ENCODE assay signal across 10 mouse cellular contexts in genomic region chr7:18841174-18841567, GRCm38 (mm10). TPM values are rescaled to one million over a fixed set of nuclear protein-coding genes. Genes with fewer than 3 reads are reported as not detected.
DNase-seq lines count a peak whose midpoint lies in the region; ATAC-seq and TF ChIP-seq lines count a peak whose summit lies in the region.
"Had no signal": no experiment of that assay in that cellular context is flagged by ENCODE, and none has a peak within 500 bp of the region (broad histone marks: within the 10 kb centered on the region; RNA-seq: fewer than 3 reads in every experiment).

No protein-coding gene starts in this region.

- 94% methylated on average over 1 of the region's 1 CpGs for WGBS in heart, embryonic 10.5 days
- WGBS in forebrain, embryonic 16.5 days: 80% methylated on average over 1 of the region's 1 CpGs
- WGBS in liver, embryonic 15.5 days (ENCODE audit: insufficient replicate concordance): 60% methylated on average over 1 of the region's 1 CpGs

- no peaks in the 10 kb centered on the region for H3K36me3 ChIP-seq in heart, embryonic 10.5 days
- no peaks in the 10 kb centered on the region for H3K36me3 ChIP-seq in E14TG2a.4 (ENCODE audit: insufficient read depth, low read length)
- H3K36me3 ChIP-seq in forebrain, embryonic 16.5 days (ENCODE audit: control insufficient read depth, insufficient read depth): no peaks in the 10 kb centered on the region
- H3K36me3 ChIP-seq in liver, embryonic 15.5 days (replicated peaks): no peaks in the 10 kb centered on the region

- H3K9ac ChIP-seq in forebrain, embryonic 16.5 days (replicated peaks; ENCODE audit: low read depth, low read length): no peak overlapping the region
- H3K9ac ChIP-seq in liver, embryonic 15.5 days: no peak overlapping the region

- ATAC-seq in forebrain, embryonic 16.5 days: no peak
- no peak for ATAC-seq in liver, embryonic 15.5 days (ENCODE audit: insufficient read depth)

- peak overlapping the region; percentile 60; the same call in 1 of the 2 replicates for H3K4me3 ChIP-seq in heart, embryonic 10.5 days
- H3K4me3 ChIP-seq in E14TG2a.4 (replicated peaks; ENCODE audit: low read length): peak overlapping the region; percentile 65
- no peak overlapping the region for H3K4me3 ChIP-seq in forebrain, embryonic 16.5 days (replicated peaks; ENCODE audit: low read length)
- no peak overlapping the region for H3K4me3 ChIP-seq in liver, embryonic 15.5 days (replicated peaks)

- H3K4me1 ChIP-seq in heart, embryonic 10.5 days: peaks cover 3% of the 10 kb centered on the region; the same call in 1 of the 2 replicates
- H3K4me1 ChIP-seq in E14TG2a.4 (replicated peaks; ENCODE audit: low read depth, low read length): peaks cover 35% of the 10 kb centered on the region
- peaks cover 4% of the 10 kb centered on the region; the same call in 1 of the 2 replicates for H3K4me1 ChIP-seq in forebrain, embryonic 16.5 days (replicated peaks; ENCODE audit: control insufficient read depth, insufficient read depth, low read length)
- H3K4me1 ChIP-seq in liver, embryonic 15.5 days (replicated peaks): peaks cover 5% of the 10 kb centered on the region

- no peak overlapping the region for H3K27ac ChIP-seq in heart, embryonic 10.5 days
- no peak overlapping the region for H3K27ac ChIP-seq in forebrain, embryonic 16.5 days (ENCODE audit: low read length)
- no peak overlapping the region for H3K27ac ChIP-seq in liver, embryonic 15.5 days (replicated peaks)

- H3K4me2 ChIP-seq in forebrain, embryonic 16.5 days (ENCODE audit: low read length): peak overlapping the region; percentile 38; the same call in 1 of the 2 replicates
- peak overlapping the region; percentile 30; the same call in 1 of the 2 replicates for H3K4me2 ChIP-seq in liver, embryonic 15.5 days

- no peak for TF ChIP-seq CTCF in E14TG2a.4 (conservative IDR thresholded peaks at IDR 0.05; ENCODE audit: low read length)

- DNase-seq in heart, embryonic 10.5 days (ENCODE audit: low spot score): no peak
- no peak for DNase-seq in heart, adult 8-10 months (ENCODE audit: low spot score)
- DNase-seq in T-cell, adult 2 months (ENCODE audit: low spot score): no peak
- DNase-seq in cerebellum, adult 11-12 months: no peak
- DNase-seq in testis, postnatal 10 days (ENCODE audit: low spot score): no peak
- DNase-seq: B cell, adult 2 months had no signal

- H3K27me3 ChIP-seq in heart, embryonic 10.5 days (ENCODE audit: insufficient read depth, poor library complexity, severe bottlenecking): no peaks in the 10 kb centered on the region
- no peaks in the 10 kb centered on the region for H3K27me3 ChIP-seq in E14TG2a.4 (ENCODE audit: insufficient read depth, low read length)
- no peaks in the 10 kb centered on the region for H3K27me3 ChIP-seq in forebrain, embryonic 16.5 days (replicated peaks; ENCODE audit: control insufficient read depth, insufficient read depth, low read length)
- H3K27me3 ChIP-seq in liver, embryonic 15.5 days: no peaks in the 10 kb centered on the region

- no peaks in the 10 kb centered on the region for H3K9me3 ChIP-seq in heart, embryonic 10.5 days
- H3K9me3 ChIP-seq in E14TG2a.4 (ENCODE audit: low read length): no peaks in the 10 kb centered on the region
- H3K9me3 ChIP-seq in forebrain, embryonic 16.5 days (ENCODE audit: control insufficient read depth, low read length): no peaks in the 10 kb centered on the region
- H3K9me3 ChIP-seq in liver, embryonic 15.5 days (replicated peaks): no peaks in the 10 kb centered on the region

RNA-seq across cellular contexts. Expression of gene Mill2, which starts 1.4 kb away (rescaled TPM):
- 0.04 and 0.21 TPM in 2 replicates for polyA plus RNA-seq in heart, embryonic 10.5 days (2016; fragmentation: Nextera tagmentation; extraction: Ambion mirVana)
- 1 to 10 TPM; 5.7 to 7.5 (median 7.0) TPM for total RNA-seq in heart, adult 8-10 months (2022)
- 0.30 and 0.46 TPM in 2 replicates for polyA plus RNA-seq in forebrain, embryonic 16.5 days (2015; fragmentation: Nextera tagmentation; extraction: Ambion mirVana)
- 0.15 and 0.18 TPM in 2 replicates for polyA plus RNA-seq in liver, embryonic 15.5 days (2015; fragmentation: Nextera tagmentation; extraction: Ambion mirVana)

RNA-seq across cellular contexts. Expression of gene Psg17, which starts 19.8 kb away (rescaled TPM):
- polyA plus RNA-seq in heart, embryonic 10.5 days (2016; fragmentation: Nextera tagmentation; extraction: Ambion mirVana): not detected in 2 replicates
- not detected for total RNA-seq in heart, adult 8-10 months (2022)
- not detected in 2 replicates for polyA plus RNA-seq in forebrain, embryonic 16.5 days (2015; fragmentation: Nextera tagmentation; extraction: Ambion mirVana)
- polyA plus RNA-seq in liver, embryonic 15.5 days (2015; fragmentation: Nextera tagmentation; extraction: Ambion mirVana): not detected in 2 replicates
- total RNA-seq: adrenal gland, adult 8-10 months had no signal

RNA-seq across cellular contexts. Expression of gene Pglyrp1, which starts 30.0 kb away (rescaled TPM):
- polyA plus RNA-seq in heart, embryonic 10.5 days (2016; fragmentation: Nextera tagmentation; extraction: Ambion mirVana): 0.26 and 0.43 TPM in 2 replicates
- total RNA-seq in heart, adult 8-10 months (2022): 1 to 10 TPM; 1.1 to 6.7 (median 1.6) TPM
- polyA plus RNA-seq in forebrain, embryonic 16.5 days (2015; fragmentation: Nextera tagmentation; extraction: Ambion mirVana): 26.3 and 26.7 TPM in 2 replicates
- 69.3 and 73.4 TPM in 2 replicates for polyA plus RNA-seq in liver, embryonic 15.5 days (2015; fragmentation: Nextera tagmentation; extraction: Ambion mirVana)

RNA-seq across cellular contexts. Expression of gene Psg19, which starts 42.9 kb away (rescaled TPM):
- polyA plus RNA-seq in heart, embryonic 10.5 days (2016; fragmentation: Nextera tagmentation; extraction: Ambion mirVana): not detected in 2 replicates
- not detected for total RNA-seq in heart, adult 8-10 months (2022)
- polyA plus RNA-seq in forebrain, embryonic 16.5 days (2015; fragmentation: Nextera tagmentation; extraction: Ambion mirVana): not detected in 2 replicates
- polyA plus RNA-seq in liver, embryonic 15.5 days (2015; fragmentation: Nextera tagmentation; extraction: Ambion mirVana): not detected in 2 replicates
- total RNA-seq: adrenal gland, adult 8-10 months had no signal

Comparison
In these comparisons a context has a peak if more than half of its experiments do, and no peak if none do; other contexts are left out.
1. H3K4me3 ChIP-seq: peak in heart, embryonic 10.5 days (single experiment) and E14TG2a.4 (single experiment); none in forebrain, embryonic 16.5 days (single experiment) and liver, embryonic 15.5 days (single experiment).
2. RNA of gene Pglyrp1, which starts 30.0 kb away (polyA plus RNA-seq): 69.3 to 73.4 TPM in liver, embryonic 15.5 days and 26.3 to 26.7 TPM in forebrain, embryonic 16.5 days; 0.26 to 0.43 TPM in heart, embryonic 10.5 days; every median in the first group is over 10 times any median in the second.